Comparison of ENCODE assay signal across 8 mouse cellular contexts in the genomic region with DNA sequence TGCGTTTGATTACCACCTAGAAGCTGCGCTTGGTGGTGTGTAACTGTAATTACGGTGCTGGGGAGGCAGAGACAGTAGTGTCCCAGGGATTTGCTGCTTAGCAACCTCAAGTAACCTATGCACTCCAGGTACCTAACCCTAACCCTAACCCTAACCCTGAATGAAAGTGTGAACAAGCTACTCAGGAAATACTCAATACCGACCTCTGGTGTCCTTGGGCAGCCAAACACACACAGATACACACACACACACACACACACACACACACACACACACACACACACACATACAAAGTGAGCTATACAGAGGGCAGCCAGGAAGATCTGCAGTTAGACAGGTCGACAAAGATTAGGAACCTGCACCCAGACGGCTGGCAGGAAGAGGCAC. TPM values are rescaled to one million over a fixed set of nuclear protein-coding genes. Genes with fewer than 3 reads are reported as not detected.
DNase-seq lines count a peak whose midpoint lies in the region; ATAC-seq lines count a peak whose summit lies in the region.

No protein-coding gene starts in this region.

- ATAC-seq in neural tube, embryonic 11.5 days (ENCODE audit: insufficient read depth, low FRiP score, low TSS enrichment), result peak; percentile 14; the same call in 1 of the 2 replicates
- peak; percentile 10; the same call in 1 of the 2 replicates for ATAC-seq in erythroblast, adult 5-6 weeks (replicated peaks; ENCODE audit: low FRiP score, poor library complexity, severe bottlenecking)
- ATAC-seq in liver, embryonic 11.5 days (replicated peaks; ENCODE audit: low FRiP score), result no peak; the same call in 1 of the 2 replicates
- ATAC-seq in stomach, embryonic 15.5 days (ENCODE audit: insufficient read depth, low FRiP score, low read depth), result no peak

- H3K27me3 ChIP-seq in neural tube, embryonic 11.5 days (ENCODE audit: control insufficient read depth, insufficient read depth, low read length), result no peaks in the 10 kb centered on the region
- H3K27me3 ChIP-seq in liver, embryonic 11.5 days (replicated peaks; ENCODE audit: control insufficient read depth, insufficient read depth, low read length), result no peaks in the 10 kb centered on the region
- no peaks in the 10 kb centered on the region for H3K27me3 ChIP-seq in stomach, embryonic 15.5 days (replicated peaks)

- H3K36me3 ChIP-seq in neural tube, embryonic 11.5 days (ENCODE audit: control insufficient read depth, insufficient read depth, low read length), result peaks cover 12% of the 10 kb centered on the region
- H3K36me3 ChIP-seq in liver, embryonic 11.5 days (ENCODE audit: control insufficient read depth, insufficient read depth, low read length), result peaks cover 24% of the 10 kb centered on the region
- H3K36me3 ChIP-seq in stomach, embryonic 15.5 days, result peaks cover 39% of the 10 kb centered on the region

- peak overlapping the region; percentile 95 for H3K4me3 ChIP-seq in neural tube, embryonic 11.5 days (ENCODE audit: low read depth, low read length)
- peak overlapping the region; percentile 79 for H3K4me3 ChIP-seq in liver, embryonic 11.5 days (ENCODE audit: low read depth, low read length)
- peak overlapping the region; percentile 86 for H3K4me3 ChIP-seq in stomach, embryonic 15.5 days (replicated peaks)

- WGBS in neural tube, embryonic 11.5 days, result 50% methylated on average over 6 of the region's 6 CpGs
- WGBS in liver, embryonic 11.5 days, result 51% methylated on average over 6 of the region's 6 CpGs
- WGBS in stomach, embryonic 15.5 days, result 48% methylated on average over 6 of the region's 6 CpGs

- peak overlapping the region; percentile 89 for H3K27ac ChIP-seq in neural tube, embryonic 11.5 days (ENCODE audit: low read depth, low read length)
- H3K27ac ChIP-seq in liver, embryonic 11.5 days (ENCODE audit: low read depth, low read length), result peak overlapping the region; percentile 64; the same call in 1 of the 2 replicates
- peak overlapping the region; percentile 90 for H3K27ac ChIP-seq in stomach, embryonic 15.5 days

- no peak for DNase-seq in neural tube, embryonic 11.5 days (ENCODE audit: low spot score)
- DNase-seq in neural tube, embryonic 10.5 days (ENCODE audit: extremely low spot score, low spot score), result no peak
- no peak for DNase-seq in liver, embryonic 11.5 days (ENCODE audit: low spot score)
- DNase-seq in urinary bladder, postnatal 36 days (ENCODE audit: low spot score in 2 of 2), result no peak
- no peak for DNase-seq in kidney, postnatal 10 days
- DNase-seq in frontal cortex, postnatal 10 days (ENCODE audit: low spot score in 2 of 2), result no peak

- no peaks in the 10 kb centered on the region for H3K9me3 ChIP-seq in neural tube, embryonic 11.5 days (ENCODE audit: control insufficient read depth, low read length)
- H3K9me3 ChIP-seq in liver, embryonic 11.5 days (ENCODE audit: control insufficient read depth, low read length), result no peaks in the 10 kb centered on the region
- H3K9me3 ChIP-seq in stomach, embryonic 15.5 days, result no peaks in the 10 kb centered on the region

- H3K4me1 ChIP-seq in neural tube, embryonic 11.5 days (ENCODE audit: control insufficient read depth, insufficient read depth, low read length), result peaks cover 7% of the 10 kb centered on the region
- peaks cover 11% of the 10 kb centered on the region for H3K4me1 ChIP-seq in liver, embryonic 11.5 days (replicated peaks; ENCODE audit: control insufficient read depth, insufficient read depth, low read length)
- H3K4me1 ChIP-seq in stomach, embryonic 15.5 days, result peaks cover 11% of the 10 kb centered on the region; the same call in 1 of the 2 replicates

- H3K9ac ChIP-seq in neural tube, embryonic 11.5 days (ENCODE audit: low read length), result peak overlapping the region; percentile 91
- H3K9ac ChIP-seq in liver, embryonic 11.5 days (ENCODE audit: low read depth, low read length), result peak overlapping the region; percentile 85
- H3K9ac ChIP-seq in stomach, embryonic 15.5 days, result peak overlapping the region; percentile 59; the same call in 1 of the 2 replicates

- peak overlapping the region; percentile 81 for H3K4me2 ChIP-seq in neural tube, embryonic 11.5 days (ENCODE audit: low read depth)
- peak overlapping the region; percentile 83 for H3K4me2 ChIP-seq in liver, embryonic 11.5 days
- peak overlapping the region; percentile 75 for H3K4me2 ChIP-seq in stomach, embryonic 15.5 days

RNA-seq across cellular contexts. Expression of a gene that starts 0.3 kb away (rescaled TPM):
- polyA plus RNA-seq in neural tube, embryonic 11.5 days (2014; fragmentation: Nextera tagmentation; extraction: Ambion mirVana), result 98.0 and 106 TPM in 2 replicates
- 11.5 and 18.8 TPM in 2 replicates for total RNA-seq in erythroblast, adult 5-6 weeks (2015; ENCODE audit: low replicate concordance)
- 22.2 and 27.9 TPM in 2 replicates for total RNA-seq in erythroblast, adult 5-6 weeks (2017; ENCODE audit: low replicate concordance)
- polyA plus RNA-seq in liver, embryonic 11.5 days (2014; fragmentation: Nextera tagmentation; extraction: Ambion mirVana), result 50.7 and 53.4 TPM in 2 replicates
- polyA plus RNA-seq in stomach, embryonic 15.5 days (2015; fragmentation: Nextera tagmentation; extraction: Ambion mirVana), result 45.2 and 48.1 TPM in 2 replicates

RNA-seq across cellular contexts. Expression of a gene that starts 7.6 kb away (rescaled TPM):
- 40.8 and 41.8 TPM in 2 replicates for polyA plus RNA-seq in neural tube, embryonic 11.5 days (2014; fragmentation: Nextera tagmentation; extraction: Ambion mirVana)
- 10.0 and 10.4 TPM in 2 replicates for total RNA-seq in erythroblast, adult 5-6 weeks (2015; ENCODE audit: low replicate concordance)
- total RNA-seq in erythroblast, adult 5-6 weeks (2017; ENCODE audit: low replicate concordance), result 7.1 and 17.3 TPM in 2 replicates
- 23.2 and 26.2 TPM in 2 replicates for polyA plus RNA-seq in liver, embryonic 11.5 days (2014; fragmentation: Nextera tagmentation; extraction: Ambion mirVana)
- 25.5 and 25.6 TPM in 2 replicates for polyA plus RNA-seq in stomach, embryonic 15.5 days (2015; fragmentation: Nextera tagmentation; extraction: Ambion mirVana)

RNA-seq across cellular contexts. Expression of a gene that starts 8.9 kb away (rescaled TPM):
- polyA plus RNA-seq in neural tube, embryonic 11.5 days (2014; fragmentation: Nextera tagmentation; extraction: Ambion mirVana), result 19.9 and 23.1 TPM in 2 replicates
- total RNA-seq in erythroblast, adult 5-6 weeks (2015; ENCODE audit: low replicate concordance), result not detected in 2 replicates
- total RNA-seq in erythroblast, adult 5-6 weeks (2017; ENCODE audit: low replicate concordance), result 0.94 and 2.2 TPM in 2 replicates
- 2.6 and 3.4 TPM in 2 replicates for polyA plus RNA-seq in liver, embryonic 11.5 days (2014; fragmentation: Nextera tagmentation; extraction: Ambion mirVana)
- polyA plus RNA-seq in stomach, embryonic 15.5 days (2015; fragmentation: Nextera tagmentation; extraction: Ambion mirVana), result 9.3 and 15.2 TPM in 2 replicates

RNA-seq across cellular contexts. Expression of a gene that starts 53.8 kb away (rescaled TPM):
- polyA plus RNA-seq in neural tube, embryonic 11.5 days (2014; fragmentation: Nextera tagmentation; extraction: Ambion mirVana), result 0.30 and 0.81 TPM in 2 replicates
- not detected in 2 replicates for total RNA-seq in erythroblast, adult 5-6 weeks (2015; ENCODE audit: low replicate concordance)
- total RNA-seq in erythroblast, adult 5-6 weeks (2017; ENCODE audit: low replicate concordance), result not detected in 2 replicates
- 0.15 and 0.29 TPM in 2 replicates for polyA plus RNA-seq in liver, embryonic 11.5 days (2014; fragmentation: Nextera tagmentation; extraction: Ambion mirVana)
- 0.12 and 0.21 TPM in 2 replicates for polyA plus RNA-seq in stomach, embryonic 15.5 days (2015; fragmentation: Nextera tagmentation; extraction: Ambion mirVana)

Comparison
In these comparisons a context has a peak if more than half of its experiments do, and no peak if none do; other contexts are left out.
1. ATAC-seq: peak in neural tube, embryonic 11.5 days (single experiment) and erythroblast, adult 5-6 weeks (single experiment); none in liver, embryonic 11.5 days (single experiment) and stomach, embryonic 15.5 days (single experiment).
2. Peak in every context shown above with its lines, with median percentiles within 50 percentile points of each other: H3K27ac ChIP-seq, H3K4me2 ChIP-seq, H3K4me3 ChIP-seq and H3K9ac ChIP-seq.